Mouse (Mus musculus) CD4-positive, CD25-positive, alpha-beta regulatory T cell, adult 4 months (primary cell): ENCODE results near the gene Alg5. TPM values are rescaled to one million over a fixed set of nuclear protein-coding genes. Genes with fewer than 3 reads are reported as not detected.
"Not testable (repeated sequence)": the region's sequence is repeated elsewhere in the genome, so short reads cannot be mapped to it uniquely, and the experiment has no call there.

ENCODE experiments used
- ATAC-seq: one replicate; pipeline ENCODE4 v1.8.0; 2017
- polyA plus RNA-seq, 2 experiments: library from polyadenylated mRNA; unstranded; fragments of 100-300 nt; shearing (Covaris generic); gene quantifications; one replicate each; pipeline ENCODE4 v1.2.1; 2017

Gene Alg5
- polyA plus RNA-seq = 10 to 100 TPM; 91.2 to 92.6 TPM

DNA sequence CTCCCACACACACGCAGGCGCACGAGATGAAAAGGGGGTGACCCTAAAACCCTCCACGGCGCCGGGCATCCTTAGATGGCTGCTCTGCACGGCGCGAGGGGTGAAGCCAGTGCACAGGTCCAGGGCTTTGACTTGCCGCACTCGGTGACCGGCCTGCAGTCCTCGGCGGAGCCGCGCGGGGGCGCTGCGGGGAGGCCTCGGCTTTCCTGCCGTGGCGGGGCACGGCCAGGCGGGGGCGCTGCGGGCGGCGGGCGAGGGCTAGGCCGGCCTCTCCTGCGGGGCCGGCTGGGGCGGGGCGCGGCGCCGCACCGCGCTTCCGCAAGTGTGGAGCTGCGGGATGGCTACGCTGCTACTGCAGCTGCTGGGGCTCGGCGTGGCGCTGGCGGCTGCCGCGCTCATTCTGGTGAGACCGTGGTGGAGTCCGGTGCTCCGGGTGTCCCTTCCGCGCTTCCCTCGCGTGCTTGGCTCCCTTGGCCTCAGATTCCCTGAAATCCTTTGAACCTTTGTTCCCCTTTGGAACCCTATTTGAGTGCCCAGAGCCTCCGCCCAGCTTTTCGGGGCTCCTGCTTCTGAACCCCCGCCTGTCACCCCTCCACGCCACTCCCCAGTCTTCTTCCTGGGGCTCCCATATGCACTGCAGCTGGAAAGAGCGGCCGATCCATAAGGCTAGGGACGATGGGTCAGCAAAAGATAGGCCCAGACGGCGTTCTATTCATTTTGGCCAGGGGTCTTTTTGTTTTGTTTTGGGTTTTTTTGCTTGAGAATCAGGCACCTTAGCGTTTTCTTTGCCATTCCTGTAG lies at the start of gene Alg5, which contains the start of gene Exosc8:
Alg5 (plus strand) TSS at position 293 of the 800 bp plus-strand sequence.
Exosc8 (minus strand) TSS at position 147 of the 800 bp plus-strand sequence.
- peak; percentile 76 for ATAC-seq

GRCm38 (mm10) chr3:54687245-54687644 lies 48.1 kb upstream of the Alg5 start:
- no peak for ATAC-seq

- no peak for ATAC-seq
Measured at GRCm38 (mm10) chr3:54689091-54689490, 46.2 kb upstream of the Alg5 start.

DNA sequence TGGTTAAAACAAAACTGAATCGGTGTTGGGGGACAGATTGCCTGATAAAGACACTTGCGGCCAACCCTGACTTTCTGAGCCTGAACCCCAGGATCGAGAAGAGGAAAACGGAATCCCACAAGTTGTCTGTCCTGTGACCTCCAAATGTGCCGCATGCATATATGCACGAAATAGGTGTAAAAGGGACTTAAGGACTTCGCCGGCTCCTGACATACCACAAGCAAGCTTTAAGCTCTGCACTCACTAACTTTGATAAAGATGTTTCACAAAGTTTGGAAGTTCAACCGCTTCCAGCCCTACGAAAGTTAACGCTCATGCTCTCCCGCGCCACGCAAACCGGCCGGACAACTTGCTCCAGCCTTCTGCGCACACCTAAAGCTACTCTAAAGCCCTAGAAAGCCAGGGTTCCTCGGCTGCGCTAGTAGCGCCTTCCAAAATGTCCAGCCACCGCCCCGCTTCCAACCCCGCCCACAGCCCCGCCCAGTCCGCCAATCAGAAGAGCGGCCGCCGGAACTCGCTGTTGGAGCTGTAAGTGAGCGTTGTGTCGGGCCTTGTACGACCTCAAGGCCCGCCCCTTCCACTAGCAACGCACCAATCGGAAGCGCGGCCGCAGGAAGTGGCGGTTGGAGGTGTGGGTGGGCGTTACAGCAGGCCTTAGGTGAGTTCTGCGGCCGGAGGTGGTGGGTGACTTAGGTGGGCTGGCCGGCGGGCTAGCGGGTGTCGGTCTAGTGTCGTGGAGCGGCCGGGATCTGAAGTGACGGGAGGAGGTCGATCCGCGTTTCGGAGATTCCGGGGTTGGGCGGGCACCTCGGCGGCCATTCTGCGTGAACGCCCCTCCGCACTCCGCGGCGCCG lies 42.9 kb upstream of the Alg5 start, which contains the start of gene Supt20:
Supt20 (plus strand) TSS at position 606 of the 854 bp plus-strand sequence.
- peak; percentile 96 for ATAC-seq

- ATAC-seq = peak; percentile 21
Measured at GRCm38 (mm10) chr3:54693056-54693415, 42.3 kb upstream of the Alg5 start.

- ATAC-seq = no peak
Measured at GRCm38 (mm10) chr3:54699759-54700301, 35.5 kb upstream of the Alg5 start.

- ATAC-seq = not testable (repeated sequence)
Measured at GRCm38 (mm10) chr3:54704106-54704505, 31.2 kb upstream of the Alg5 start.

DNA sequence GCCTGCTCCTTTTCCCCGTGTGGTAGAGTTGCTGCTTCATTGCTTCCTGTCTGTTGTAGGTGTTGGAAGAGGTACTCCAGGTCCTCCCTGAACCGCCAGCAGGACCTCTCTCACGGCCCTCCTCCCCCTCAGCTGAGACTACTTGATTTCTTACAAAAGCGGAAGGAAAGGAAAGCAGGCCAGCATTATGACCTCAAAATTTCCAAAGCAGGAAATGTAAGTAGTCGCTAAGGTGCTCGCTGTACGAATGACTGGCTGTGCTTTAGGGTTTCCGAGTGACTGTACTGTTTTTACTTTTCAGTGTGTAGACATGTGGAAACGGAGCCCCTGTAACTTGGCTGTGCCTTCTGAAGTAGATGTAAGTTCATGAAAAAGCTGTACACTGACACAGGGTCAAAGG lies 26.4 kb upstream of the Alg5 start:
- ATAC-seq = peak; percentile 93

DNA sequence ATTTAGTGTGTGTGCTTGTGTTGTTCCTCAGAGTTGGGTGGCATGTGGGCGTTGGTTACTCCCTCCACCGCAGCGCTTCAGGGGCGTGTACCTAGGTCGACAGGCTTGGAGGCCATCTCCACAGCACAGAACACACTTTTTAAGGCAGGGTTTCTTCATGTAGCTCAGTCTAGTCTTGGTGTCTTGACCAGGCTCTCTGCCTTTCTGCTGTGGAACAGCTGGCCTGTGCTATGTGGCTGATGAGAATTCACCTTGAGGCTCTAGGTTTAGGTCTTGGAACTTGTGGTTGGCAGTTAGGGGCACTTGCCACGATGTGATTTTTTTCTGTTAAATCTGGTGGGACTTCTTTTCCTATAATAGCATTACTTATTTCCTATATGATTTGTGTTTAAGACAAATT lies 21.1 kb upstream of the Alg5 start, which contains the start of gene Gm21958:
Gm21958 (minus strand) TSS at position 101 of the 400 bp plus-strand sequence.
- ATAC-seq = no peak

- ATAC-seq = no peak
Measured at GRCm38 (mm10) chr3:54715461-54715860, 19.9 kb upstream of the Alg5 start.

- ATAC-seq = no peak
Measured at GRCm38 (mm10) chr3:54717348-54717747, 18.0 kb upstream of the Alg5 start.

GRCm38 (mm10) chr3:54718947-54719346 lies 16.4 kb upstream of the Alg5 start:
- ATAC-seq = no peak

DNA sequence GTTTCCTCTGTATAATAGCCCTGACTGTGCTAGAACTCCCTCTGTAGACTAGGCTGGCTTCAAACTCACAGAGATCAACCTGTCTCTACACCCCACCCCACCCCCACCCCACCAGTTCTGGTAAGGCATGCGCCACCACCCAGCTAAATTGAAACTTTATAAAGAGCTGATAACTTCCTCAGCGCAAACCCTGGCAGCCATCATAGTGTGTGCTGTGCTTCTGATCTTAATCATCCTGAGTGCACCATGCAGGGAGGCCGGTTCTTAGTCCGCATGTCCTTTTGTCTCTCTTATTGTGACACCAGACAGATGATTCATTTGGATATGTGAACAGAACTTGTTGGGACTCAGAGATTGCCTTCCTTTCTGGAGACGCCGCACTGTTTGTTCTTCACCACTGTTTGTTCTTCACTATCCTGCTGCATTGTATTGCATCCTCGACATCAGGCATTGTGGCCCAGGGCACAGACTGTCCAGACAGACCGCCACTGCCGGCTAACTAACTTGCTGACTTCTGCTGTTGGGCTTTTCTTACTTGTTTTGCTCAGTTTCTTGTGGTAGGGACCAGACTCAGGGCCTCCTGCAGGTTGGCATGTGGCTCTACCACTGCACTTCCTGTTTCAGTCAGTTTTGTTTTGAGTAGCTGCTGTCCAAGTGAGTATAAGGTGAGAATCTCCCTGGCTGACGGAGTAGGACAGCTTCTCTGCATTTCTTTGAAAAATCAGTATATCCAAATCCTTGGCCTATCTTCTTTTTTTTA lies 11.4 kb upstream of the Alg5 start:
- ATAC-seq = peak; percentile 84

GRCm38 (mm10) chr3:54725344-54725743 lies 10.0 kb upstream of the Alg5 start:
- ATAC-seq = no peak

DNA sequence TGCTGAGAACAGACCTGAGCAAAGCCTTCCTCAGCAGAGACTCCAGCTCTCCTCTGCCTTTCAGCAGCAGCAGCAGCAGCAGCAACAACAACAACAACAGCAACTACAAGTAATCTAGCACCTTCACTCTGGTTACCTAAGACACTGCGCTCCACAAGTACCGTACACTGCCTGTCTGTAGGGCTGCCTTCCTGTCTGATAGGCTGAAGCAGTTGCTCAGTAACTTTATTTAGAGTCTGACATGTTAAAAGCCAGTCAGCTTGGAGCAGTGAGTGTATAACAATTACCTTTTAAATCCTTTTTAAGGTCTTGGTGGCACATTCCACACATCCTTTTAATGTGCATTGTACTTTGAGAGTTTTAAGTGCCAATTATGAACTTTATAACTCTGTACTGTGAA lies 7.8 kb upstream of the Alg5 start:
- peak; percentile 16 for ATAC-seq

GRCm38 (mm10) chr3:54728100-54728499 lies 7.2 kb upstream of the Alg5 start:
- ATAC-seq = peak; percentile 29

DNA sequence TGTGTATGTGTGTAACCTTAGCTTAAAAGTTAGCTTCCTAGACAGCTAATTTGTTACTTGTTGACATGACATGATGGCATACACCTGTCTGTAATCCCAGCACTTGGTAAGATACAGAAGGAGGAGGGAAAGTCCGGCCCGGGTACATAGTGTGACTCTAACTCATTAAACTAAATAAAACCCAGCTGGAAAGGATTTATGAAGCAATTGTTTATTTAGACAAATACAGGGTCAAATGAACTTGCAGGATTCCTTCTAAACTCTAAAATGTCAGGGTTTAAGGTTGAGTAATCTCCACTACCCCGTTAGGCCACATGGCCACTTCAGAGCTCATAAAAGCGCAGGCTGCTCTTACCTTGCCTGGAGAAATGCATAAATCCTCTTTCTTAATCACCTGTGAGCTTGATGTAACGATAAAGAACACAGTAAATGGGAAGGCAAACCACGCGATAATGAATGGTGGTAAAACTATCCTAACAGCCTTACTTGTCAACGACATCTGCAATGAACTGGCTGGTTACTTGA lies 3.7 kb upstream of the Alg5 start:
- ATAC-seq = no peak

DNA sequence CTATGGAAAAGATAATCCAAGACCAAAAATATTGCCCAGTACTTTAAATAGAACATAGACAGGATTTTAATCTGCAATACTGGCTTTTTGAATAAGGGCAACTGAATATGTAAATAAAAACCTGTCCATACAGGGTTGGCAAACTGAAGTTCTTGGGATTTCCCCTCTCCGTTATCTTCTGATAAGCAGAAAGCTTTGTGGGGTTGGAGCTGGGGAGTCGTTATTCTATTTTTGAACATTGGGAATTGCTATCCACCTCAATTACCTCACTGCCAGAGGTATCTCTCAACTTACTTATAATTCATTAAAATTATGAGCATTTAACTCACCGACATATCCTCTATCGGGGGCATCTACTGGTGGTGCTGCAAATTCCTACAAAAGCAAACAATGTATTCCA lies 3.0 kb upstream of the Alg5 start:
- no peak for ATAC-seq

- ATAC-seq = peak; percentile 79
Measured at GRCm38 (mm10) chr3:54734411-54735246, 710 bp upstream of the Alg5 start.

DNA sequence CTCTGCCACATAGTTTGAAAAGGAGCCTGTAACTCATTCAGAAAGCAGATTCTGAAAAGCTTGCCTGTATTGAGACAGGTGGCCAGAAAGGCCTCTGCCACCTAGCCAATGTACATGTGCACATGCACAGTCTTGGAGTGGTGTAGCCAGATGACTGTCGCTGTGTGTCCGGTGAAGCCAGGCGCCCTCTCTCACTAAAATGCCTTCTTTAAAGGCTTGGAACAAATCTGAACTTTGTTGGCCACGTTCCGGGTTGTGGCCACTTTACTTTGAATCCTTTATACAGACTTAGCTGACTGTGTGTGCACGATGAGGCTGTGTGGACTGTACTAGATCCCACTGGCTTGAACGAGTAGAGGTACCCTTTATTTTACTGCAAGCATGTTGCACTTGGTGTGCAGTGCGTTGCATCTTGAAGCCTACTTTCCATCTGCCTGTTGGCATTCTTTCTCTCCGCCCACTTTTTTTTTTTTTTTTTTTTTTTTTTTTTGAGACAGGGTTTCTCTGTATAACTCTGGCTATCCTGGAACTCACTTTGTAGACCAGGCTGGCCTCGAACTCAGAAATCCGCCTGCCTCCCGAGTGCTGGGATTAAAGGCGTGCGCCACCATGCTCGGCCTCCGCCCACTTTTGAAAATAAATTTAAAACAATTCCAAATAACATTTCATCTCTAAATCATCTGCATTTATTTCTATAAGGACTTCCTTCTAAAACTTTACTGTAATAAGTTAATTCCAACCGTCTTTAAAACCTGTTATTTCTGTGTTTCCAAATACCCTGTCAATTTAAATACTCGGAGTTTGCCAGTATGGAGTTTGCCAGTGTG lies 975 bp downstream of the Alg5 start:
- no peak for ATAC-seq
